Mouse (Mus musculus) liver, embryonic 16.5 days (tissue): ENCODE measurements at regions not wholly inside any gene's neighbourhood (a gene's known extent, or its start where the extent isn't known, plus 50 kb on each side); places are given as distances from the start of the nearest gene placed in this dataset.

Experiments
- ATAC-seq: fragments of 200-750 bp; cut with Nextera tagmentation; 2 replicates; pipeline ENCODE4 v1.8.0; 2017; ENCODE audit warnings: low read depth, mild to moderate bottlenecking, moderate number of reproducible peaks, moderate library complexity
- H3K27ac ChIP-seq: fragments of 300-500 bp; sonication (generic); 2 replicates; pipeline ENCODE4 v1.5.1; 2014; ENCODE audit warnings: mild to moderate bottlenecking, low read length
- H3K27me3 ChIP-seq: fragments of 300-500 bp; sonication (generic); 2 replicates; pipeline ENCODE4 v1.6.1; 2014; ENCODE audit warnings: low read depth, low read length, mixed read lengths; ENCODE audit not compliant: control insufficient read depth, insufficient read depth
- H3K36me3 ChIP-seq: fragments of 300-500 bp; sonication (generic); 2 replicates; pipeline ENCODE4 v1.6.1; 2014; ENCODE audit warnings: mild to moderate bottlenecking; ENCODE audit not compliant: control insufficient read depth, insufficient read depth
- H3K4me1 ChIP-seq: fragments of 300-500 bp; sonication (generic); 2 replicates; pipeline ENCODE4 v1.6.1; 2014; ENCODE audit warnings: low read depth, low read length, mixed read lengths; ENCODE audit not compliant: control insufficient read depth
- H3K4me2 ChIP-seq: fragments of 300-500 bp; sonication (generic); 2 replicates; pipeline ENCODE4 v1.6.1; 2014; ENCODE audit warnings: low read depth, low read length, mixed read lengths
- H3K4me3 ChIP-seq: fragments of 300-500 bp; sonication (generic); 2 replicates; pipeline ENCODE4 v1.5.1; 2014; ENCODE audit warnings: low read depth, mild to moderate bottlenecking, low read length
- H3K9ac ChIP-seq: fragments of 300-500 bp; sonication (generic); 2 replicates; pipeline ENCODE4 v1.6.1; 2014; ENCODE audit warnings: low read depth, low read length
- H3K9me3 ChIP-seq: fragments of 300-500 bp; sonication (generic); replicated peaks from 2 replicates; pipeline ENCODE4 v1.6.1; 2016; ENCODE audit warnings: low read length; ENCODE audit not compliant: control insufficient read depth
- WGBS: fragments of 180-500 bp; shearing (Covaris S2); extraction: QIAGEN DNeasy Blood & Tissue Kit; methylation state at CpG from one replicate; pipeline ENCODE4 v1.1.7; 2014; ENCODE audit not compliant: insufficient replicate concordance; 5-methylcytosine and 5-hydroxymethylcytosine counted together

DNA sequence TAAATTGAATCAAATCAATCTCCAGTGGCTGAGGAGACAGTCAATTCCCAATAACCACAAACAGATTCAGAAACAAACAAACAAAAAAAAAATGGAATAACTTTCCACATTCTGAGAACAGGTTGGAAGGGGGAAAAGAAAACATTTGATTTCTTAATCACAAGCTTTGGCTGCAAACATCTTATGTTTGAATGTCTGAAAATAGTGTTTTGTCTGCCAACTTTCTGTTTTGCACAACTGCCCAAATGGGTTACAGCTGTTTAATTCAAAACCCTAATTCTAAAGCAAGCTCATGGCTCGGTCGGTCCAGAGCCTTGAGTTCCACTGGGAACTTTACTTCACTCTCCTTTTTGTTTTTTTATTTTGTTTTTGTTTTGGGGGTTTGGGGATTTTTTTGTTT, 291.4 kb upstream of the Pcsk5 start:
- no peaks in the 10 kb centered on the region for H3K27me3 ChIP-seq
- H3K4me3 ChIP-seq = no peak overlapping the region
- ATAC-seq = no peak
- H3K27ac ChIP-seq = no peak overlapping the region
- H3K9me3 ChIP-seq = no peaks in the 10 kb centered on the region
- H3K36me3 ChIP-seq = no peaks in the 10 kb centered on the region
- WGBS = 80% methylated on average over 2 of the region's 2 CpGs
- no peak overlapping the region for H3K4me2 ChIP-seq
- H3K4me1 ChIP-seq = no peaks in the 10 kb centered on the region
- no peak overlapping the region for H3K9ac ChIP-seq

- ATAC-seq = peak; percentile 53; the same call in 1 of the 2 replicates
- H3K9ac ChIP-seq = no peak overlapping the region
- WGBS = 45% methylated on average over 6 of the region's 6 CpGs
Measured at GRCm38 (mm10) chr19:18106236-18106635, 268.8 kb upstream of the Pcsk5 start.

GRCm38 (mm10) chr19:18104590-18104989, 267.2 kb upstream of the Pcsk5 start:
- no peaks in the 10 kb centered on the region for H3K4me1 ChIP-seq
- no peak overlapping the region for H3K4me2 ChIP-seq
- no peak for ATAC-seq

More at GRCm38 (mm10) chr19:18106236-18106635, 268.8 kb upstream of the Pcsk5 start:
- Histone ChIP-seq H3K27ac (no peak overlapping the region), H3K4me3 (no peak overlapping the region), H3K27me3 (no peaks in the 10 kb centered on the region), H3K9me3 (no peaks in the 10 kb centered on the region), H3K4me1 (no peaks in the 10 kb centered on the region), H3K4me2 (no peak overlapping the region), H3K36me3 (no peaks in the 10 kb centered on the region)

DNA sequence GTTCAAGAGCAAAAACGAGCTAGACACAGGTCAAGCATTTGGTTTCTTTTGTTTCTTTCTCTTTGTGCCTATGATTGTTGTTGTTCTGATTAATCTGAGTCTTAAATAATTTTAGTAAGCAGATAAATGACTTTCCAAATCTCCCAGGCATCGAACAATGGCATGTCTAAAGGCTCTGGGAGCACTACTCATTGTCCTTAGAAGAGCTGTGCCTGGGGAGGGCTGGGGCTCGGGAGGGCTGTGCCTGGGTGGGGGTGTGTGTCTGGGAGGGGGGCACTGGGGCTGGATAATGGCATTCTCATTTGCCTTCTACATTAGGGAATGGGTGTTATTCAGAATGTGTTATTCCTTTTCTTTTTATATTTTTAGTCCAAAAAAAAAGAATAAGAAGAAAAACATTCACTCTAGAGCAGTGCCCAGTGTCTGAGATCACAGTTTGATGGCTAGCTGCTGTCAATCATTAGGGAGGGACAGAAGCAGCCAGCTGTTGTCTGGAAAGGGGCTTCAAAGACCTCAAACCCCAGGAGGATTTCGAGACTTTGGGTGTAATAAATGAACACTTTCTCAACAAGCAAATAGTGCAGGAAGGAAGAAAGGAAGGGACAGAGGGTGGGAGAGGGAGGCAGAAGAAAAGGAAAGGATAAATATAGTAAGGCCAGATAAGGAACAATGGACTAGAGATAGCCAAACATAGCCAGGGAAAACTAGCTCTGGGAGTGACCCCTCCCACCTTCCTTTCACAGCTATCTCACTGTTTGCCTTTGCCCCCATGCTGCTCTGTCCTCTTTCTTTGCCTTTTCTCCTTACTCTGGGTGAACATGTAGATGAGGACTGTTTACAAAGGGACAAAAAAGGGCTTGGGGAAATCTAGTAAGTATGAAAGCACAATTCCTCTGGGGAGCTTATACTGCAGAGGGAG, 264.2 kb upstream of the Pcsk5 start:
- ATAC-seq = no peak
- H3K27me3 ChIP-seq = no peaks in the 10 kb centered on the region
- no peak overlapping the region for H3K27ac ChIP-seq
- 23% methylated on average over 4 of the region's 4 CpGs for WGBS
- no peak overlapping the region for H3K4me2 ChIP-seq
- H3K4me3 ChIP-seq = no peak overlapping the region
- H3K9ac ChIP-seq = no peak overlapping the region
- no peaks in the 10 kb centered on the region for H3K9me3 ChIP-seq
- no peaks in the 10 kb centered on the region for H3K36me3 ChIP-seq
- no peaks in the 10 kb centered on the region for H3K4me1 ChIP-seq

More at GRCm38 (mm10) chr19:18104590-18104989, 267.2 kb upstream of the Pcsk5 start:
- Histone ChIP-seq H3K4me3 (no peak overlapping the region), H3K36me3 (no peaks in the 10 kb centered on the region), H3K27ac (no peak overlapping the region), H3K9ac (no peak overlapping the region), H3K27me3 (no peaks in the 10 kb centered on the region), H3K9me3 (no peaks in the 10 kb centered on the region)
- WGBS = 77% methylated on average over 2 of the region's 2 CpGs

- H3K9me3 ChIP-seq = no peaks in the 10 kb centered on the region
- H3K36me3 ChIP-seq = no peaks in the 10 kb centered on the region
- WGBS = 49% methylated on average over 6 of the region's 6 CpGs
- H3K27ac ChIP-seq = no peak overlapping the region
- no peak overlapping the region for H3K4me2 ChIP-seq
- no peak for ATAC-seq
- no peak overlapping the region for H3K9ac ChIP-seq
- H3K4me1 ChIP-seq = no peaks in the 10 kb centered on the region
- H3K4me3 ChIP-seq = no peak overlapping the region
- no peaks in the 10 kb centered on the region for H3K27me3 ChIP-seq
Measured at GRCm38 (mm10) chr19:18083312-18083711, 245.9 kb upstream of the Pcsk5 start.

DNA sequence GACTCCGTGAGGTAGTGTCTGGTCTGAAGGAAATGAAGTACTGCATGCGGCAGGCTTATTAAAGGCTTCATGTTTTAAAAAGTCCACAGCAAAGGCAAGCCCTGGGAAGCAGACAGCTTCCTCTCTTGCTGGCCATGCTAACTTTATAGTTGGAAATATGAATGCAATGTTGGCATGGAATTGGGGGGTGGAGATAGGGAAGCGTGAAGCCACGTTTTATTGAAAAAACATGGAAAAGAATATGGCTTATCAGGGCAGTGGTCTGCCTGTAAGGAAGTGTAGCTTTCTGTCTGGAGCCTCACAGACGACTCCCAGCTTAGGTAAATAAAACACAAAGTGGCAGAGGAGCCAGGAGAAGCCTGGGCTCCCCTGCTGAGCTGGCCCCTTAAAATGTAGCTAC, 231.5 kb upstream of the Pcsk5 start:
- Histone ChIP-seq H3K4me2 (no peak overlapping the region), H3K36me3 (no peaks in the 10 kb centered on the region), H3K9ac (no peak overlapping the region), H3K9me3 (no peaks in the 10 kb centered on the region), H3K4me1 (no peaks in the 10 kb centered on the region), H3K27ac (no peak overlapping the region), H3K4me3 (no peak overlapping the region), H3K27me3 (no peaks in the 10 kb centered on the region)
- no peak for ATAC-seq
- WGBS = 38% methylated on average over 5 of the region's 5 CpGs

DNA sequence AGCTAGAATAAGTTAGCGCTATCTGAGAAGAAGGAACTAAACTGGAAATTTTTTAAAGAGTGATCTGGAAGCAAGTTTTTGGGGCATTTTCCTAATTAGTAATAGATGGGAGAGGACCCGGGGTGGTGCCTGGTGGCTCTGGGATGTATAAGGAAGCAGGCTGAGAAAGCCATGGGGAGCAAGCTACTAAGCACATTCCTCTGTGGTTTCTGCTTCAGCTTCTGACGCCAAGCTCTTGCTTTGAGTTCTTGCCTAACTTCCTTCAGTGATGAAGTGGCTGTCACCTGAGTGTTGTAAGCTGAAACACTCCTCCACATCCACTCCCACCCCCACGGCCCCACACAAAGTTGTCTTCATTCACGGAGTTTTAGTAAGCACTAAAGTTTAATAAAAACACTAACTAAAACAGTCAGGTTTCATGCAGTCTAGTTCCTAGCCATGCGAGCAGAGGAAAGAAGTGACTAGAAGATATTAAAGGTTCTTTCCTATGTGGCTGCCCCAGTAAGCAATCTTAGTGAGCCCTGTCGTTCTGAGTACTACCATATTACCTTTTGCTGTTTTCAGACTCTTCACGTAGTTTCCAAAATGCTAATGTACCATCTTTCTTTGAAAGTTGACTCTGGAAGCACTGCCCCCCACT, 230.5 kb upstream of the Pcsk5 start:
- no peak for ATAC-seq
- H3K9ac ChIP-seq = no peak overlapping the region
- no peaks in the 10 kb centered on the region for H3K36me3 ChIP-seq
- WGBS = 44% methylated on average over 8 of the region's 8 CpGs
- H3K27ac ChIP-seq = no peak overlapping the region
- H3K4me3 ChIP-seq = no peak overlapping the region
- no peaks in the 10 kb centered on the region for H3K27me3 ChIP-seq
- no peak overlapping the region for H3K4me2 ChIP-seq
- no peaks in the 10 kb centered on the region for H3K4me1 ChIP-seq
- no peaks in the 10 kb centered on the region for H3K9me3 ChIP-seq

DNA sequence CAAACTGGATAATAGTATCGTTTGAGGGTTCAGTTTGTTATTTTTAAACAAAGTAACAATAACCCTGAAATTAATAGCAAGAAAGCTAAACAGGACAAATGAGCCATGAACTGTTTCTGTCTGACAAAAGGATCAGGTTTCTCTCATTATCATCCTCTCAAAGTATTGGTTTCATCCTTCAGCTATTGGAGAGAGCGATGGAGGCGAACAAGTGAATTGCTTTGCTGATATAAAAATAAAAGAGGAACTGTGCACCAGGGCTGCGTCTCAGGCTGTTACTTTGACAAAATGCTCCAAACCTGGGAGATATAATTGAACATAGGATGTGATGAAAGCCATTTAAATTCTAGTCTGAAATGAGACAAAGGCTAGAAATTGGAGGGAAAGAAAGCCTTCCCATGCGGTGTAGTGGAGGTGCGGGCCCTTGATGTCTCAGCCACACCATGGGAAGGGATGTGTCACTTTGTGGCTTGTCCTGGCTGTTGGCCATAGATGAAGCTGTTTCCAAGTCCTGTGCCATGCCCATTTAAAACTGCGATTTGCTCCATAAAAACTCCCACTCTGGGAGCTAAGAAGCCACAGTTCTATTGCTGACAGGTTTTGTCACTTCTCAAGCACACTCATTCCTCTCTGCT, 219.9 kb upstream of the Pcsk5 start:
- Histone ChIP-seq H3K9me3 (no peaks in the 10 kb centered on the region), H3K9ac (no peak overlapping the region), H3K27ac (no peak overlapping the region), H3K36me3 (no peaks in the 10 kb centered on the region), H3K4me1 (no peaks in the 10 kb centered on the region), H3K27me3 (no peaks in the 10 kb centered on the region), H3K4me3 (no peak overlapping the region), H3K4me2 (no peak overlapping the region)
- WGBS = 68% methylated on average over 7 of the region's 7 CpGs
- ATAC-seq = no peak
